Comparison of ENCODE assay signal across 16 mouse cellular contexts in the genomic region with DNA sequence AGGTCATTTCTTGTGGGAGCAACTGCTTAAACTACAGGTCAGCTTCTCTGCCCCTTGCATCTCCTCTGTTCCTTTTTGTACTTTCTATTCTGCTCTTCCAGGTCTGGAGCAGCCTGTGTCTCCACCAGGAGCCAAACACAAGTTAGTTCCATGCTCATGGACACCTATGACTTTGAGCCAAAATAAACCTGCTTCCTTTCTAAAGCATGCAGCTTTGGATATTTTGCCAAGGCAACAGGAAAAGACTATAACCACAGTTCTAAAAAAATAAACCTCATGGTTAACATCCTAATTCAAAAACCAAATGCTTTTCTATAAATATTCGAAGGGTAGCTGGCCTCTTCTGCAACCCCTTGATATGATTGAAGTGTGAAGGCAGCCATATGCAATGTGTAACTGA. TPM values are rescaled to one million over a fixed set of nuclear protein-coding genes. Genes with fewer than 3 reads are reported as not detected.
"Had no signal": no experiment of that assay in that cellular context is flagged by ENCODE, and none has a peak within 500 bp of the region (broad histone marks: within the 10 kb centered on the region; RNA-seq: fewer than 3 reads in every experiment).

No protein-coding gene starts in this region.

- DNase-seq: lung, adult 18-20 months; lung, embryonic 14.5 days; lung, postnatal 10 days; lung, postnatal 4 days; midbrain, embryonic 14.5 days; retina, postnatal 1 day; right cerebral cortex, adult 18-20 months; right cerebral cortex, postnatal 25 days; right cerebral cortex, postnatal 4 days; spleen, adult 18-20 months; thymus, adult 18-20 months; thymus, postnatal 14 days; thymus, postnatal 36 days had no signal

- ATAC-seq: midbrain, embryonic 16.5 days had no signal

RNA-seq across cellular contexts. Expression of a gene that starts 19.9 kb away (rescaled TPM):
- total RNA-seq: megakaryocyte, adult 5-6 weeks; megakaryocyte-erythroid progenitor cell, adult 5-6 weeks had no signal
